In genomic region chr8:121164017-121164469, GRCm38 (mm10) we compare ENCODE assay signal across 11 mouse cellular contexts. TPM values are rescaled to one million over a fixed set of nuclear protein-coding genes. Genes with fewer than 3 reads are reported as not detected.
A peak's percentile ranks its signal among the peaks of the same experiment; 100 is the strongest.
DNase-seq lines count a peak whose midpoint lies in the region; ATAC-seq lines count a peak whose summit lies in the region.
"Had no signal": no experiment of that assay in that cellular context is flagged by ENCODE, and none has a peak within 500 bp of the region (broad histone marks: within the 10 kb centered on the region; RNA-seq: fewer than 3 reads in every experiment).

No protein-coding gene starts in this region.

- no peaks in the 10 kb centered on the region for H3K36me3 ChIP-seq in intestine, embryonic 16.5 days (ENCODE audit: control insufficient read depth, insufficient read depth, low read length)
- no peaks in the 10 kb centered on the region for H3K36me3 ChIP-seq in lung, embryonic 15.5 days
- H3K36me3 ChIP-seq: hindbrain, embryonic 15.5 days had no signal

- H3K27ac ChIP-seq in intestine, embryonic 16.5 days (ENCODE audit: low read length) = no peak overlapping the region
- H3K27ac ChIP-seq in lung, embryonic 15.5 days = peak overlapping the region; percentile 41; the same call in 1 of the 2 replicates
- H3K27ac ChIP-seq: forebrain, embryonic 13.5 days; hindbrain, embryonic 15.5 days; macrophage had no signal

- WGBS in intestine, embryonic 16.5 days = 50% methylated on average over 8 of the region's 8 CpGs
- 15% methylated on average over 8 of the region's 8 CpGs for whole genome bisulfite sequencing in lung, embryonic 15.5 days

- no peak overlapping the region for H3K4me3 ChIP-seq in intestine, embryonic 16.5 days (ENCODE audit: low read length)
- no peak overlapping the region for H3K4me3 ChIP-seq in lung, embryonic 15.5 days
- H3K4me3 ChIP-seq: forebrain, embryonic 13.5 days; hindbrain, embryonic 15.5 days had no signal

- peak; percentile 69 for DNase-seq in 3134 (ENCODE audit: extremely low read depth, insufficient read length, low spot score)
- DNase-seq in adrenal gland, postnatal 10 days = peak; percentile 76
- no peak for DNase-seq in thymus, postnatal 14 days
- no peak for DNase-seq in embryo, embryonic 10.5 days (ENCODE audit: low spot score)
- DNase-seq in T-cell, adult 2 months (ENCODE audit: low spot score) = no peak
- no peak for DNase-seq in layer of hippocampus, adult 9-10 months (ENCODE audit: low spot score)

- H3K4me2 ChIP-seq in intestine, embryonic 16.5 days (ENCODE audit: low read depth, low read length) = no peak overlapping the region
- H3K4me2 ChIP-seq in lung, embryonic 15.5 days = no peak overlapping the region
- H3K4me2 ChIP-seq: forebrain, embryonic 13.5 days; hindbrain, embryonic 15.5 days had no signal

- H3K9ac ChIP-seq in intestine, embryonic 16.5 days (ENCODE audit: low read depth, low read length) = no peak overlapping the region
- no peak overlapping the region for H3K9ac ChIP-seq in lung, embryonic 15.5 days
- H3K9ac ChIP-seq: forebrain, embryonic 13.5 days; hindbrain, embryonic 15.5 days had no signal

- peaks cover 9% of the 10 kb centered on the region; the same call in 1 of the 2 replicates for H3K4me1 ChIP-seq in intestine, embryonic 16.5 days (ENCODE audit: control insufficient read depth, insufficient read depth, low read length)
- peaks cover 21% of the 10 kb centered on the region for H3K4me1 ChIP-seq in lung, embryonic 15.5 days

- peak; percentile 55; the same call in 1 of the 2 replicates for ATAC-seq in intestine, embryonic 16.5 days
- peak; percentile 88 for ATAC-seq in lung, embryonic 15.5 days (ENCODE audit: borderline replicate concordance, extremely low read depth, low FRiP score, low TSS enrichment)
- ATAC-seq: forebrain, embryonic 13.5 days had no signal

- H3K27me3 ChIP-seq in intestine, embryonic 16.5 days (replicated peaks; ENCODE audit: control insufficient read depth, insufficient read depth, low read length) = no peaks in the 10 kb centered on the region
- peaks cover 20% of the 10 kb centered on the region for H3K27me3 ChIP-seq in lung, embryonic 15.5 days
- H3K27me3 ChIP-seq: forebrain, embryonic 13.5 days; hindbrain, embryonic 15.5 days had no signal

- no peaks in the 10 kb centered on the region for H3K9me3 ChIP-seq in intestine, embryonic 16.5 days (ENCODE audit: control insufficient read depth, low read length)
- no peaks in the 10 kb centered on the region for H3K9me3 ChIP-seq in lung, embryonic 15.5 days
- H3K9me3 ChIP-seq: forebrain, embryonic 13.5 days; hindbrain, embryonic 15.5 days had no signal

RNA-seq across cellular contexts. Expression of gene Foxl1, which starts 36.3 kb away (rescaled TPM):
- under 1 TPM; 0.24 to 0.42 TPM for total RNA-seq in adrenal gland, postnatal 10 days (2021)
- polyA plus RNA-seq in intestine, embryonic 16.5 days (2015; fragmentation: Nextera tagmentation; extraction: Ambion mirVana) = 5.2 and 5.8 TPM in 2 replicates
- polyA plus RNA-seq in lung, embryonic 15.5 days (2015; fragmentation: Nextera tagmentation; extraction: Ambion mirVana) = 6.8 and 8.5 TPM in 2 replicates
- polyA plus RNA-seq: macrophage had no signal

RNA-seq across cellular contexts. Expression of gene Foxc2, which starts 48.1 kb away (rescaled TPM):
- 1 to 10 TPM; 4.1 to 6.1 TPM for total RNA-seq in adrenal gland, postnatal 10 days (2021)
- polyA plus RNA-seq in intestine, embryonic 16.5 days (2015; fragmentation: Nextera tagmentation; extraction: Ambion mirVana) = 0.20 and 0.22 TPM in 2 replicates
- polyA plus RNA-seq in lung, embryonic 15.5 days (2015; fragmentation: Nextera tagmentation; extraction: Ambion mirVana) = 2.1 and 2.3 TPM in 2 replicates
- polyA plus RNA-seq: macrophage had no signal

RNA-seq across cellular contexts. Expression of gene Mthfsd, which starts 55.9 kb away (rescaled TPM):
- 10 to 100 TPM; 30.4 to 32.2 TPM for total RNA-seq in adrenal gland, postnatal 10 days (2021)
- 48.9 TPM in 2 replicates for polyA plus RNA-seq in intestine, embryonic 16.5 days (2015; fragmentation: Nextera tagmentation; extraction: Ambion mirVana)
- 60.2 and 60.8 TPM in 2 replicates for polyA plus RNA-seq in lung, embryonic 15.5 days (2015; fragmentation: Nextera tagmentation; extraction: Ambion mirVana)

Comparison
In these comparisons a context has a peak if more than half of its experiments do, and no peak if none do; other contexts are left out.
1. DNase-seq: peak in 3134 (single experiment) and adrenal gland, postnatal 10 days (single experiment); none in thymus, postnatal 14 days (single experiment), embryo, embryonic 10.5 days (single experiment), T-cell, adult 2 months (single experiment) and layer of hippocampus, adult 9-10 months (single experiment).